Comparison of ENCODE assay signal across 7 mouse cellular contexts in genomic region chr14:21853456-21854109, GRCm38 (mm10). TPM values are rescaled to one million over a fixed set of nuclear protein-coding genes. Genes with fewer than 3 reads are reported as not detected.
A peak's percentile ranks its signal among the peaks of the same experiment; 100 is the strongest.
DNase-seq lines count a peak whose midpoint lies in the region; ATAC-seq lines count a peak whose summit lies in the region.

No protein-coding gene starts in this region.

- H3K9me3 ChIP-seq in hindbrain, embryonic 15.5 days = no peaks in the 10 kb centered on the region

- ATAC-seq in frontal cortex, adult (ENCODE audit: low TSS enrichment) = peak; percentile 65
- no peak for ATAC-seq in hindbrain, embryonic 15.5 days (ENCODE audit: low FRiP score, low read depth)
- peak; percentile 56 for ATAC-seq in megakaryocyte-erythroid progenitor cell, adult 5-6 weeks (replicated peaks; ENCODE audit: low FRiP score, low TSS enrichment, poor library complexity, severe bottlenecking)

- no peaks in the 10 kb centered on the region for H3K36me3 ChIP-seq in hindbrain, embryonic 15.5 days

- 9% methylated on average over 17 of the region's 17 CpGs for WGBS in hindbrain, embryonic 15.5 days

- H3K9ac ChIP-seq in hindbrain, embryonic 15.5 days = 0 out of 2 replicates have a peak overlapping the region, but pooled peaks have one; percentile 3

- peak; percentile 93 for DNase-seq in ZHBTc4 (ENCODE audit: low read depth, low spot score)
- peak; percentile 77 for DNase-seq in cerebellum, adult 9-10 months
- DNase-seq in left cerebral cortex, postnatal 25 days (ENCODE audit: low spot score in 2 of 2) = peak; percentile 77
- peak; percentile 84 for DNase-seq in right cerebral cortex, postnatal 10 days (ENCODE audit: low spot score in 2 of 2)

- no peak overlapping the region for H3K27ac ChIP-seq in hindbrain, embryonic 15.5 days (replicated peaks)

- H3K4me2 ChIP-seq in hindbrain, embryonic 15.5 days = peak overlapping the region; percentile 47

- intact Hi-C loops in left cerebral cortex, postnatal 25 days (cut with DNase I) = loop anchor here (5.0 kb wide), 2 partner anchors 716 to 731 kb away; no protein-coding TSS in a partner anchor

- peak overlapping the region; percentile 6; the same call in 1 of the 2 replicates for H3K4me3 ChIP-seq in hindbrain, embryonic 15.5 days

- no peaks in the 10 kb centered on the region for H3K27me3 ChIP-seq in hindbrain, embryonic 15.5 days

- H3K4me1 ChIP-seq in hindbrain, embryonic 15.5 days (replicated peaks) = peaks cover 16% of the 10 kb centered on the region

RNA-seq across cellular contexts. Expression of gene Comtd1, which starts 4.8 kb away (rescaled TPM):
- polyA plus RNA-seq in hindbrain, embryonic 15.5 days (2015; fragmentation: Nextera tagmentation; extraction: Ambion mirVana) = 59.9 and 63.0 TPM in 2 replicates
- 10 to 100 TPM; 28.3 to 31.5 TPM for total RNA-seq in left cerebral cortex, postnatal 25 days (2021)
- 67.6 and 76.2 TPM in 2 replicates for total RNA-seq in megakaryocyte-erythroid progenitor cell, adult 5-6 weeks (2014; fragmentation: Nextera tagmentation)
- total RNA-seq in megakaryocyte-erythroid progenitor cell, adult 5-6 weeks (2017) = 17.7 and 24.2 TPM in 2 replicates

RNA-seq across cellular contexts. Expression of gene Vdac2, which starts 28.5 kb away (rescaled TPM):
- polyA plus RNA-seq in hindbrain, embryonic 15.5 days (2015; fragmentation: Nextera tagmentation; extraction: Ambion mirVana) = 282 TPM in 2 replicates
- 100 to 1,000 TPM; 207 to 226 TPM for total RNA-seq in left cerebral cortex, postnatal 25 days (2021)
- total RNA-seq in megakaryocyte-erythroid progenitor cell, adult 5-6 weeks (2014; fragmentation: Nextera tagmentation) = 321 and 323 TPM in 2 replicates
- 421 and 441 TPM in 2 replicates for total RNA-seq in megakaryocyte-erythroid progenitor cell, adult 5-6 weeks (2017)
